Mouse (Mus musculus) MEL (cell line): ENCODE measurements around the gene Lgr6. TPM values are rescaled to one million over a fixed set of nuclear protein-coding genes. Genes with fewer than 3 reads are reported as not detected.

ENCODE experiments used
- DNase-seq: peaks from one replicate; pipeline ENCODE4 v3.0.0; 2011; ENCODE audit warnings: low read depth, low spot score
- H3K27ac ChIP-seq: 2 replicates; pipeline ENCODE4 v1.5.1; 2012; ENCODE audit warnings: low read depth, mild to moderate bottlenecking, control low read depth, low read length, moderate library complexity; ENCODE audit not compliant: control insufficient read depth
- H3K27me3 ChIP-seq, 2 experiments: fragments of 150-350 bp in 1 of 2; sonication (generic) in 1 of 2; 2 replicates each; pipeline ENCODE4 v1.6.1; 2012; ENCODE audit warnings: low read length in 2 of 2, mild to moderate bottlenecking in 2 of 2, improper control_type of control experiment in 1 of 2, moderate library complexity in 1 of 2; ENCODE audit not compliant: insufficient read depth in 2 of 2, control insufficient read depth in 1 of 2
- H3K36me3 ChIP-seq, 2 experiments: 2 replicates each; pipeline ENCODE4 v1.6.1; 2012 to 2014; ENCODE audit warnings: low read length in 2 of 2, improper control_type of control experiment in 1 of 2, inconsistent platforms in 1 of 2, mild to moderate bottlenecking in 1 of 2; ENCODE audit not compliant: insufficient read depth in 2 of 2, control insufficient read depth in 1 of 2
- H3K4me1 ChIP-seq, 2 experiments: fragments of 150-350 bp in 1 of 2; sonication (generic) in 1 of 2; 2 replicates each; pipeline ENCODE4 v1.6.1; 2012; ENCODE audit warnings: low read length in 2 of 2, improper control_type of control experiment in 1 of 2, mild to moderate bottlenecking in 1 of 2; ENCODE audit not compliant: insufficient read depth in 2 of 2, control insufficient read depth in 1 of 2
- H3K4me3 ChIP-seq, 2 experiments: fragments of 150-350 bp in 1 of 2; sonication (generic) in 1 of 2; 2 replicates each; pipeline ENCODE4 v1.5.1; 2012; ENCODE audit warnings: low read depth in 2 of 2, low read length in 2 of 2, mild to moderate bottlenecking in 2 of 2, moderate library complexity in 2 of 2, control low read depth in 1 of 2, improper control_type of control experiment in 1 of 2; ENCODE audit not compliant: control insufficient read depth in 1 of 2, insufficient read depth in 1 of 2
- H3K79me2 ChIP-seq: 2 replicates; pipeline ENCODE4 v1.6.1; 2012; ENCODE audit warnings: mild to moderate bottlenecking, low read length, moderate library complexity; ENCODE audit not compliant: control insufficient read depth, poor library complexity, insufficient read depth
- H3K9ac ChIP-seq: 2 replicates; pipeline ENCODE4 v1.6.1; 2012; ENCODE audit warnings: low read depth, mild to moderate bottlenecking, control low read depth, low read length, moderate library complexity; ENCODE audit not compliant: control insufficient read depth, poor library complexity, severe bottlenecking
- H3K9me3 ChIP-seq: fragments of 150-350 bp; sonication (generic); replicated peaks from 2 replicates; pipeline ENCODE4 v1.6.1; 2012; ENCODE audit warnings: mild to moderate bottlenecking, low read length, improper control_type of control experiment, moderate library complexity; ENCODE audit not compliant: insufficient read depth
- BHLHE40 ChIP-seq: IDR thresholded peaks from 2 replicates; pipeline ENCODE4 v1.6.1; 2012; ENCODE audit warnings: low read depth, mild to moderate bottlenecking, inconsistent platforms, low read length, improper control_type of control experiment, borderline replicate concordance
- CHD1 ChIP-seq: IDR thresholded peaks from 2 replicates; pipeline ENCODE4 v1.6.1; 2012; ENCODE audit warnings: low read depth, mild to moderate bottlenecking, inconsistent platforms, low read length, improper control_type of control experiment
- CHD2 ChIP-seq: IDR thresholded peaks from 2 replicates; pipeline ENCODE4 v1.6.1; 2011; ENCODE audit warnings: low read length, improper control_type of control experiment
- ELF1 ChIP-seq: IDR thresholded peaks from 2 replicates; pipeline ENCODE4 v1.6.1; 2014; ENCODE audit warnings: low read depth, mild to moderate bottlenecking, inconsistent platforms, low read length, improper control_type of control experiment, moderate library complexity
- GATA1 ChIP-seq: IDR thresholded peaks from 2 replicates; pipeline ENCODE4 v1.6.1; 2011; ENCODE audit warnings: low read depth, low read length, improper control_type of control experiment
- KAT2A ChIP-seq: conservative IDR thresholded peaks from 2 replicates; pipeline ENCODE4 v1.6.1; 2012; ENCODE audit warnings: low read depth, low read length, improper control_type of control experiment, inconsistent platforms
- MAFK ChIP-seq: IDR thresholded peaks from 2 replicates; pipeline ENCODE4 v1.6.1; 2011; ENCODE audit warnings: low read depth, mild to moderate bottlenecking, low read length, improper control_type of control experiment, borderline replicate concordance
- MAX ChIP-seq: IDR thresholded peaks from 2 replicates; pipeline ENCODE4 v1.6.1; 2011; ENCODE audit warnings: low read length, improper control_type of control experiment
- MAZ ChIP-seq: IDR thresholded peaks from 2 replicates; pipeline ENCODE4 v1.6.1; 2012; ENCODE audit warnings: low read depth, mild to moderate bottlenecking, inconsistent platforms, low read length, improper control_type of control experiment
- MEF2A ChIP-seq: IDR thresholded peaks from 2 replicates; pipeline ENCODE4 v1.6.1; 2014; ENCODE audit warnings: low read depth, mild to moderate bottlenecking, inconsistent platforms, low read length, improper control_type of control experiment; ENCODE audit not compliant: poor library complexity, insufficient replicate concordance, severe bottlenecking; ENCODE audit errors: extremely low read depth
- MYB ChIP-seq: IDR thresholded peaks from 2 replicates; pipeline ENCODE4 v1.6.1; 2011; ENCODE audit warnings: mild to moderate bottlenecking, low read depth, low read length, improper control_type of control experiment
- MYC ChIP-seq: IDR thresholded peaks from 2 replicates; pipeline ENCODE4 v1.6.1; 2011; ENCODE audit warnings: low read depth, mild to moderate bottlenecking, low read length, improper control_type of control experiment, moderate library complexity
- NELFE ChIP-seq: IDR thresholded peaks from 2 replicates; pipeline ENCODE4 v1.6.1; 2011; ENCODE audit warnings: low read depth, low read length, improper control_type of control experiment
- NRF1 ChIP-seq: IDR thresholded peaks from 2 replicates; pipeline ENCODE4 v1.6.1; 2014; ENCODE audit warnings: low read depth, mild to moderate bottlenecking, inconsistent platforms, low read length, improper control_type of control experiment, moderate library complexity; ENCODE audit not compliant: poor library complexity, insufficient read depth, severe bottlenecking
- POLR2A ChIP-seq, 2 experiments: IDR thresholded peaks; 2 replicates each; pipeline ENCODE4 v1.6.1; 2011 to 2012; ENCODE audit warnings: low read length in 2 of 2, mild to moderate bottlenecking in 2 of 2, control low read depth in 1 of 2, improper control_type of control experiment in 1 of 2, low read depth in 1 of 2, moderate library complexity in 1 of 2; ENCODE audit not compliant: control insufficient read depth in 1 of 2, insufficient read depth in 1 of 2, poor library complexity in 1 of 2
- POLR2AphosphoS2 ChIP-seq: IDR thresholded peaks from 2 replicates; pipeline ENCODE4 v1.6.1; 2011; ENCODE audit warnings: low read length, improper control_type of control experiment
- POLR2AphosphoS5 ChIP-seq: IDR thresholded peaks from 2 replicates; pipeline ENCODE4 v1.6.1; 2012; ENCODE audit warnings: low read depth, borderline replicate concordance, mild to moderate bottlenecking, inconsistent platforms, low read length, moderate library complexity, mixed read lengths
- RAD21 ChIP-seq: IDR thresholded peaks from 2 replicates; pipeline ENCODE4 v1.6.1; 2011; ENCODE audit warnings: mild to moderate bottlenecking, low read depth, low read length, improper control_type of control experiment
- SIN3A ChIP-seq: IDR thresholded peaks from 2 replicates; pipeline ENCODE4 v1.6.1; 2012; ENCODE audit warnings: low read length, improper control_type of control experiment, inconsistent platforms
- SMC3 ChIP-seq: IDR thresholded peaks from 2 replicates; pipeline ENCODE4 v1.6.1; 2011; ENCODE audit warnings: low read depth, low read length, improper control_type of control experiment
- TBP ChIP-seq: IDR thresholded peaks from 2 replicates; pipeline ENCODE4 v1.8.0; 2011; ENCODE audit warnings: low read depth, low read length, improper control_type of control experiment
- UBTF ChIP-seq: IDR thresholded peaks from 2 replicates; pipeline ENCODE4 v1.6.1; 2012; ENCODE audit warnings: low read depth, mild to moderate bottlenecking, inconsistent platforms, low read length, improper control_type of control experiment, moderate library complexity, borderline replicate concordance; ENCODE audit not compliant: insufficient read depth
- USF1 ChIP-seq: IDR thresholded peaks from 2 replicates; pipeline ENCODE4 v1.6.1; 2014; ENCODE audit warnings: low read depth, mild to moderate bottlenecking, inconsistent platforms, low read length, improper control_type of control experiment, moderate library complexity
- USF2 ChIP-seq, 2 experiments: IDR thresholded peaks; 2 replicates each; pipeline ENCODE4 v1.6.1; 2011 to 2012; ENCODE audit warnings: improper control_type of control experiment in 2 of 2, low read length in 2 of 2, borderline replicate concordance in 1 of 2, inconsistent platforms in 1 of 2, low read depth in 1 of 2, mild to moderate bottlenecking in 1 of 2; ENCODE audit not compliant: insufficient read depth in 1 of 2
- ZC3H11A ChIP-seq: IDR thresholded peaks from 2 replicates; pipeline ENCODE4 v1.6.1; 2012; ENCODE audit warnings: low read depth, mild to moderate bottlenecking, inconsistent platforms, low read length, improper control_type of control experiment
- ZMIZ1 ChIP-seq: IDR thresholded peaks from 2 replicates; pipeline ENCODE4 v1.6.1; 2012; ENCODE audit warnings: low read depth, mild to moderate bottlenecking, inconsistent platforms, low read length, improper control_type of control experiment, moderate library complexity
- ZNF384 ChIP-seq: IDR thresholded peaks from 2 replicates; pipeline ENCODE4 v1.6.1; 2012; ENCODE audit warnings: low read depth, mild to moderate bottlenecking, inconsistent platforms, low read length, improper control_type of control experiment
- polyA plus RNA-seq, 2 experiments: library from polyadenylated mRNA; stranded (reverse) in 1 of 2; unstranded in 1 of 2; fragments of >175 nt in 1 of 2; fragments of >200 nt in 1 of 2; gene quantifications; 2 replicates each; pipeline versions ENCODE4 v1.2.1 to v1.2.4; 2012; ENCODE audit warnings: low replicate concordance in 2 of 2, low read depth in 1 of 2; ENCODE audit not compliant: insufficient read length in 2 of 2, insufficient read depth in 1 of 2, missing spikeins in 1 of 2
- total RNA-seq: library from RNA; depleted of rRNA; stranded (reverse); fragments of 300-350 nt; gene quantifications from 2 replicates; pipeline ENCODE4 v1.2.3, GENCODE M21; 2012

Gene Lgr6
- total and polyA plus RNA-seq, 3 experiments = 0.04 to 0.10 TPM; not detected in 1

DNA sequence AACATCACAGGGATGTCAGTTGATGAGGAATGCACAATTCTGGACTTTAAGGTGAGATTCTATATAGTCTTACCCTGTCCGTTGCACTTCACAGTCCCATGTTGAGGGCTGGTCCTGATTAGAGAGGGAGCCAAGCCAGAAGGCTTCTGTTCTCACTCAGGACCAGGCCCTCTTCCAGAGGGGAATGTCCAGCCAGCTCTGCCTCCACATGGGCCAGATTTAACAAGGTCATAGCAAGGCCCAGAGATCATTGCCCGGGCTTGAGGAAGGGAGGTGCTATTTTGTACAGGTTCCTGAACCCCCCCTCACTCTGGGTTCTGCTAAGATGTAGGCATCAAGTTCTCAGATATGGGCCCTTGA, 87.4 kb downstream of the Lgr6 start:
- H3K79me2 ChIP-seq = no peaks in the 10 kb centered on the region
- H3K27ac ChIP-seq = no peak overlapping the region
- DNase-seq = no peak
- H3K4me1 ChIP-seq = no peaks in the 10 kb centered on the region
- H3K27me3 ChIP-seq = peaks cover 3 to 4% of the 10 kb centered on the region in 2 experiments; a peak in 3 of 4 replicates
- H3K36me3 ChIP-seq = no peaks in the 10 kb centered on the region
- no peak overlapping the region for H3K9ac ChIP-seq
- no peak overlapping the region for H3K4me3 ChIP-seq
- no peak for TF ChIP-seq ZNF384
- TF ChIP-seq MAFK = no peak
- no peak for TF ChIP-seq USF1
- TF ChIP-seq POLR2AphosphoS2 = no peak
- TF ChIP-seq SIN3A = no peak
- no peak for TF ChIP-seq MYC
- no peak for TF ChIP-seq GATA1
- TF ChIP-seq SMC3 = no peak
- TF ChIP-seq MYB = no peak
- no peak for TF ChIP-seq NELFE
- no peak for TF ChIP-seq KAT2A
- TF ChIP-seq RAD21 = no peak
- TF ChIP-seq TBP = no peak
- TF ChIP-seq, all 39 proteins: peak for 0
- no peaks in the 10 kb centered on the region for H3K9me3 ChIP-seq

DNA sequence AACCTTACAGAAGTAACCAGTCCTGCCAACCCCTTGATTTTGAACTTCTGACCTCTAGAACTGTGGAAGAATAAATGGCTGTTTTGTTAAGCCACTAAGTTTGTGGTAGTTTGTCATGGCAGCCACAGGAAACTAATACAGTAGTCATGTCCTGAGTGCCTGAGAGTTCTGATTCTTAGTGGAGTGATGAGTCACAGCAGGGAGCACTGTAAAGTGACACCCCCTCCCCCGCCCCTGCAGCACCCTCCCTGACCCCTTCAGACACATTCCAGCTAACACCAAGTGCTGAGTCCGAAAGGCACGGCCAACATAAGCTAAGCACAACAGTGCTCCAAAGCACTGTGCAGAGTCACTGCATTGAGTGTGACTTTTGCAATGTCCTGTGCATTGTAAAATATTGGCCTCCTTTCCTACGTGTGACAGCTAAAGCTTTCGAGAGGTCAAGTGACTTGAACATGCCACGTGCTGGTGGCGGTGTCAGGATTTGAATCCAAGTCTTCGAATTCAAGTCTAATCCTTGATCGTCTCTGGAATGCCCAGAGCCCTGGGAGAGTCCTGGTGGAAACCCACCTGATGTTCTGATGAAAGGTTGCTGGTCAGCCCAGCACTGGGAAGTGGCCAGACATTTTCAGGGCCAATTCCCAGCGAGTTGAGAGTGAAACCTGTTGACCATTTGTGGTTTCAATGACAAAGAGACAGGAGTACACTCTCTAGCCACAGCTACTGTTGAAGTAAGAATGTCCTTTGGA, 88.0 kb downstream of the Lgr6 start:
- Histone ChIP-seq H3K4me3 (no peak overlapping the region), H3K27me3 (peaks cover 3 to 4% of the 10 kb centered on the region in 2 experiments; a peak in 3 of 4 replicates), H3K9me3 (no peaks in the 10 kb centered on the region), H3K79me2 (no peaks in the 10 kb centered on the region), H3K27ac (no peak overlapping the region), H3K4me1 (no peaks in the 10 kb centered on the region), H3K9ac (no peak overlapping the region), H3K36me3 (no peaks in the 10 kb centered on the region)
- DNase-seq = no peak
- no peak for TF ChIP-seq ELF1
- TF ChIP-seq USF2 (IDR thresholded peaks at IDR 0.05; ENCODE audit: borderline replicate concordance in 1 of 2, insufficient read depth in 1 of 2, low read depth in 1 of 2, low read length in 2 of 2) = no peak
- no peak for TF ChIP-seq UBTF
- no peak for TF ChIP-seq ZC3H11A
- no peak for TF ChIP-seq POLR2AphosphoS2
- no peak for TF ChIP-seq MAFK
- TF ChIP-seq CHD2 = no peak
- no peak for TF ChIP-seq MAZ
- no peak for TF ChIP-seq NRF1
- TF ChIP-seq BHLHE40 = no peak
- TF ChIP-seq MEF2A = no peak
- TF ChIP-seq ZMIZ1 = no peak
- TF ChIP-seq SMC3 = no peak
- TF ChIP-seq CHD1 = no peak
- no peak for TF ChIP-seq POLR2A (IDR thresholded peaks at IDR 0.05; ENCODE audit: control insufficient read depth in 1 of 2, insufficient read depth in 1 of 2, low read depth in 1 of 2, low read length in 2 of 2, poor library complexity in 1 of 2)
- no peak for TF ChIP-seq NELFE
- TF ChIP-seq USF1 = no peak
- no peak for TF ChIP-seq MAX
- no peak for TF ChIP-seq POLR2AphosphoS5
